Mouse (Mus musculus): ENCODE measurements around the gene Clstn1.
A peak's percentile ranks its signal among the peaks of the same experiment; 100 is the strongest.
"Not testable (repeated sequence)": the region's sequence is repeated elsewhere in the genome, so short reads cannot be mapped to it uniquely, and the experiment has no call there.

Gene Clstn1

DNA sequence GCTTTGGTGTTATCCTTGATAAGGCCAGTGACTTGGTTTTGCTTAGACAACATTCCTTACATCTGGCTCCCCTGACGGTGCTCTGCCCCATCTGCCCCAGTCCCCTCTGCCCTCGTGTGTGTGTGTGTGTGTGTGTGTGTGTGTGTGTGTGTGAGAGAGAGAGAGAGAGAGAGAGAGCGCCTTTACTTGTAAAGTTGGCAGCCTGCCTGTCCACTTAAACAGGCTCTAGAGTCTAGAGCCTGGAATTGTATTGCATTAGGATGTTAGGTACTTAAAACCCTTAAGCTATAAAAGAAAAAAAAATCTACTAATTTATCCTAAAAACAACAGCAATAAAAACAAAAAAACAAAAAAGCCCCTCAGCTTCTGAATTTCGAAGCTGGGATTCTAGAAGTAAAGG is 15.2 kb downstream of the Clstn1 start:
- no peak for DNase-seq

DNA sequence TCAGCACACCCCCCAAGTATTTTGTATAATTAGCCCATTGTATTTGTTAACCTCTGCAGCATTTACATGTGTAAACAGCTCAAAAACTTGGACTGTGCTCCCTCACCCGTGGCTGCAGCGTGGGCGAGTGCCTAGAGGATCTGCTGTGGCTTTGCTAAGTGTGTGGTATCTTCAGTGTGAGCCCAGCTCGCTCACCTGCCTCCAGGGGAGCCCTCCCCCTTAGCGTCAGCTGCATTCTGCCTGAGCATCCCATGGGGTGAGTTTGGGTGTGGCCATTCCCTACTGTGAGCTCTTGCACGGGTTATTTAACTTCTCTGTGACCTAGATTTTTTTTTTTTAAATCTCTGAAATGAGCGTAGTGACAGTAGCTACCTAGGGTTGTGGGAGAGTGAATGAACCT is 16.0 kb downstream of the Clstn1 start:
- no peak for DNase-seq

DNA sequence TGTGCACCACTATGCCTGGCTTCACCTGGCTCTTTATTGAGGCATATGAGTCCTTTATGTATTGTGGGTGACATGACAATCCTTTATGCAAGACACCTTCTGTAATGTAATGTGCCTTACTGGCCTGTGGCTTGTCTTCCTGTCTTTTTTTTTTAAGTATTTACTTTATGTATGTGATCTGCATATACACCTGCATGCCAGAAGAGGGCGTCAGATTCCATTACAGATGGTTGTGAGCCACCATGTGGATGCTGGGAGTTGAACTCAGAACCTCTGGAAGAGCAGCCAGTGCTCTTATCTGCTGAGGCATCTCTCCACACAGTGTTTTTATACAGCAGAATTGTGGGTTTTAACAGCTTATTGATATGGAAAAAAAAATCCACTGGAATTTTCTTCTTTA is 17.6 kb downstream of the Clstn1 start:
- DNase-seq = no peak

DNA sequence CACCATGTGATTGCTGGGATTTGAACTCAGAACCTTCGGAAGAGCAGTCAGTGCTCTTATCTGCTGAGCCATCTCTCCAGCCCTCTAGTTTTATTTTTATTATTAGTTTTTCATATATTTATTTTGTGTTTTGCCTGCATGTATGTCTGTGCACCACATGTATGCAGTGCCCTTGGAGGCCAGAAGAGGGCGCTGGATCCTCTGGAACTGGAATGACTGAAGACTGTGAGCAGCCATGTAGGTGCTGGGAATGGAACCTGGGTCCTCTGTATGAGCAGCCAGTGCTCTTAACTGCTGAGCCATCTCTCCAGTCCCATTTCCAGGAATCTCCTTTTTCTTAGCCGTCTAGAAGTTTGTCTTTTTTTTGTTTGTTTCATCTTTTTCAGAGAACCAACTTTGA is 18.2 kb downstream of the Clstn1 start:
- DNase-seq = no peak

- no peak for DNase-seq
These were observed 19.8 kb downstream of the Clstn1 start for GRCm38 (mm10) chr4:149606056-149606455.

GRCm38 (mm10) chr4:149606766-149607358 is 20.6 kb downstream of the Clstn1 start:
- no peak for DNase-seq

GRCm38 (mm10) chr4:149607591-149608308 is 21.5 kb downstream of the Clstn1 start:
- no peak for DNase-seq

DNA sequence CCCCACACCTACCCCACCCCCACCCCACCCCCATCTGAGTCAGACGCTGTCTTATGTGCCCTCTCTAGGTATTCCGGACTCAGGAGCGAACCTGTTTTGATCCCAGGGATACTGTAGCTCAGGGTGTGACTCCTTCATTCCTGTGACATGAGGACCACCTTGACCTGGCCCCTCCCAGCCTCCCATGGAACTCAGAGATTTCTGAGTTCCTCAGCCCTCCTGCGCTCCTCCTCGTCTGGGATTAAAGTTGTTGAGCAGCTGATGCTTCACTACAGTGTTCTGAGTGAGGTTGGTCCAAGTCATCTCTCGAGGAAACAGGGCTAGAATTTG is 22.0 kb downstream of the Clstn1 start:
- DNase-seq = no peak

DNA sequence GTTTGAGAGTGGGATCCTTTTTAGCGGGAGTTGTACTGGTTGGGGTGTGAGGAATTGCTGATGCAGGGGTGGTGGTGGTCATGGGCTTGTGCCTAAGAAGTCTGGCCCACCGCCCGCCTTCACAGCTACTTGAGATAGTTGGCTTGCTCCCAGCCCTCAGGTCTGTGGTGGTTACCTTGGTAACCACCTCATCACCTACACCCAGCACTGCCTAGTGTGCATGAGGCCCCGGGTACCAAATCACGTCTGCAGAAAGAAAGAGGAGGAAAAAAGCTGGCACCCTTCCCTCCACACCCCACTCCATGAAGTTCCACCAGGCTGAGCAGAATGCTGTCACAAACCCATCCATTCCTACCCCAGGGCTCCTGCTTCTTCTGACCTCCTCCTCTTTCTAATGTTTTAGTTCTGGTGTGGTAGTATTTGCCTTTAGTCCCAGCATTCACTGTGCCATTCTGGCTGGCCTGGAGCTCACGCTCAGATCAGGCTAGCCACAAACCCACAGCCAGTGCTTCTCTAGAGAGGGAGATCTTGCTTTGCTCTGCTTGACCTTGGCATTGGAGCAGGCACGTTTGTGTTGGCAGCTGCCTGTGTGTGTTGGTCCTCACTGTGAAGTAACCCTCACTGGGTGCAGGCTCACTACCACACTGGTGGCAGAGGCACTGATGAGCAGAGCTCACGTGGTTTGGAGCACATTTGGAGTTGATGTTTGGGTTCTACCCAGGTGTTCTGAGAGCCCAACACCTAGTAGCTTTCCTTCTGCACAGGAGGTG is 23.2 kb downstream of the Clstn1 start:
- DNase-seq = peak; percentile 70

DNA sequence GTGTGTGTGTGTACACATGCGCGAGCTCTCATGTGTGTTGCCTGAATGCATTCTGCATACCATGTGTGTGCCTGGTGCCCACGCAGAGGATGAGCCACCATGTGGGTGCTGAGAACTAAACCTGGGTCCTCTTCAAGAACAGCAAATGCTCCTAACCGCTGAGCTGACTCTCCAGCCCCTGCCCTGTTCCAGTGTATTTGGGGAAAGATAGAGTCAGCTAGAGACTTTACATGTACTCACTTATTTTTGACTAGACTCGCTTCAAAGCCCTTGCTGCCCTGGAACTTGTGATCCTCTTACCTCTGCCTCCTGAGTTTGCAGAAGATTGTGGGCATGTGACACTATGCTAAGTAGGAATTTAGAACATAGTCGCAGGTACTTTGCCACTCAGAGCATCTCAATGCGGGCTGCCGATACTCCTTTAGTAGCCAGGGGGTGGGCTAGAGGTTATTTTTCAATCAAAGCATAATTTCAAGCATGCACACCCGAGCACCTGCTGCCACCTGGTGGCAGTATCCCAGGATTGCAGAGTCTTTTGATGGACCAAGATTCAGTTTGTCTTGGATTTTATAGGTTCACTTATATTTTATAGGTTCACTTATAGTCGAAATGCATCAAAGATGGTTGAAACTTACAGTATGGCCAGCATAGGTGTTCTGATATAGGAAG is 25.2 kb downstream of the Clstn1 start:
- DNase-seq = no peak

GRCm38 (mm10) chr4:149613497-149613896 is 27.2 kb downstream of the Clstn1 start:
- DNase-seq = not testable (repeated sequence)

DNA sequence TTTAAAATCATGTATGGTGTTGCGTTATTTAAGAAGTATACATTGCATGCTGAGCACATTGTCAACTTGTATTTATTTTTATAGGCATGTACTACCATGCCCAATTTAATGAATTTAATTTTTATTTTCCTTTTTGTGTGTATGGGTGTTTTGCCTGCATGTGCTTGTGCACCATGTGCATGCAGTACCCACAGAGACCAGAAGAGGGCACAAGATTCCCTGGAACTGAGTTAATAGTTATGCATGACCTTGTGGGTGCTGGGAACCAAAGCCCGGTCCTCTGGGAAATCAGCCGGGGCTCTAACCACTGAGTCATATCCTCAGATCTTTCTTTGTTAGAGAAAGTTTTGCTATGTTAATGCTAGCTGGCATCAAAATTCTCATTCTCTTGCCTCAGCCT is 28.6 kb downstream of the Clstn1 start:
- DNase-seq = no peak

GRCm38 (mm10) chr4:149616999-149617398 is 30.7 kb downstream of the Clstn1 start:
- not testable (repeated sequence) for DNase-seq

DNA sequence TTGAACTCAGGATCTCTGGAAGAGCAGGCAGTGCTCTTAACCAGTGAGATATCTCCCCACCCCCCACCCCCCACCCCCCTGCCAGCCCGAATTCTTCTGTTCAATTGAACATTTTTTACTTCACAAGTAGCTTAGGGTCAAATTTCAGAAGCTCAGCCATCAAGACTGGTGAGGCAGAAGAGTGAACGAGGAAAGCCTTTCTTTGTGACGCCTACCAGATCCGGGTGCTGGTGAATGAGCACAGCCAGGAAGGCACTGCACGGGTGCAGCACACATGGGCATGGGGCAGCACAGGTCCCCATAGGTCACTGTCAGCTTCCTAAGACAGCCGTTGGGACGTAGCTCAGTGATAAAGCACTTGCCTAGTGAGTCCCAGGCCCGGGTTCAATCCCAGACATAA is 33.7 kb downstream of the Clstn1 start:
- no peak for DNase-seq

GRCm38 (mm10) chr4:149621286-149621685 is 35.0 kb downstream of the Clstn1 start:
- DNase-seq = no peak

DNA sequence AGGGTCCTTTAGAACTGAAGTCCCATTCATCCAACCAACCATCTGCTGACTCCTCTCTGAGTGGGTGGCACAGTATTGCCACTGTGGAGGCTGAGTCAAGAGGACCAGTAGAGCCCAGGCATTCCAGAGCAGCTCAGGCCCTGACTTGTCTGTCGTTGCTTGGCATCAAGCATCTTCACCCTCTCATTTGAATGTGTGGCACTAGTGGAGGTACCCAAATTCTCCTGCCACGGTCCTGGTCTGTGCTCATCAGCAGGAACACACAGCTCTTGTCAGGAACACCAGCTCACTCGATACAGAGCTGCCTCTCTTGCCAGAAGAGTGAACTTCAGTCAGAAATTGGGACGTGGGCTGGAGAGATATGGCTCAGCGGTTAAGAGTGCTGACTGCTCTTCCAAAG is 37.4 kb downstream of the Clstn1 start:
- no peak for DNase-seq

GRCm38 (mm10) chr4:149626809-149627208 is 40.5 kb downstream of the Clstn1 start:
- DNase-seq = no peak

GRCm38 (mm10) chr4:149628372-149628771 is 42.1 kb downstream of the Clstn1 start:
- no peak for DNase-seq

DNA sequence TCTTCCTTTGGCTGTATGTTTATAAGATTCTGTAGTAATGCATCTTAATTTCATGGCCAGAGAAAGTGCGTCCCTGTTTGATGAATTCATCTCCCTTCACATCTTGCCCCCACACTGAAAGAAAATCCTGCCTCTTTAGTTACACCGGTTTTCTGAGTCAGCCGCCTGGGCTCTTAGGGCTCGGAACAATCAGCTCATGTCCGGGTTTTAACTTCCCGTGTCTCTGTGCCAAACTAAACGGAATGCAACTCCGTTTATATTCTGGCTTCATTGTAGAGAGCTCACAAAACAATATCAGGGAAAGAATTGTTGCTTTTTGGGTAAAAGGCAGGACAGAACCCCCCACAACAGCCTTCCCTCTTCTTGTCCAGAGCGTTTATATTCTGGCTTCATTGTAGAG is 42.5 kb downstream of the Clstn1 start:
- no peak for DNase-seq

- peak; percentile 67 for DNase-seq
These were observed 46.5 kb downstream of the Clstn1 start for GRCm38 (mm10) chr4:149632670-149633307.

DNA sequence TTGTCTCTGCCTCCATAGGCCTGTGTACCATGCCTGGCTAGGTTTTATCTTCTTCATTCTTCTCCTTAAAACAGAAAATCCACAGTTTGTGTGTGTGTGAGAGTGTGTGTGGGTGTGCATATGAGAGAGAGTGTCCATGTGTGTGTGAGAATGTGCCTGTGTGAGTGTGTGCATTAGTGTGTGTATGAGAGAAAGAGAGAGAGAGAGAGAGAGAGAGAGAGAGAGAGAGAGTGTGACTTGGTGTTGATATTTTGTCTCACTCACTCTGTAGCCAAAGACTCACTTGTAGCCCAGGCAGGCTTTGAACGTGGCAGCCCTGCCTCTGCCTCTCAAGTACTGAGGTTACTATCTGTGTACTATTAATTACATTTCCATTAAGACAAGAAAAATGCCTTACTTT is 47.9 kb downstream of the Clstn1 start:
- no peak for DNase-seq

DNA sequence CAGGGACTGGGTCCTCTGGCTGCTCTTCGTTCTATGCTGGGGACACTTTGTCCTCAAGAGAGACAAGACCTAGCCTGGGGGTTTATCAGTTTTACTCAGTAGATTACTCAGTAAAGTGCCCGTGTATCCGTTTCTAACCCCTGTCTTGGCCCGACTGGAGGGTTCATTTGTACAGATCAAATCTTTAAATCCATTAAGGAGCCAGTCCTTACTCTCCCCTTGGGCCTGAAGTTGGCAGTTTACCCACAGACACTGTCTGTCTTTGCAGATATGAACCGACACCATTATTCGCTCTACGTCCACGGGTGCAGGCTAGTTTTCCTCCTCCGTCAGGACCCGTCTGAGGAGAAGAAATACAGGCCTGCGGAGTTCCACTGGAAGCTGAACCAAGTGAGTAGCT is 48.7 kb downstream of the Clstn1 start:
- DNase-seq = no peak

DNA sequence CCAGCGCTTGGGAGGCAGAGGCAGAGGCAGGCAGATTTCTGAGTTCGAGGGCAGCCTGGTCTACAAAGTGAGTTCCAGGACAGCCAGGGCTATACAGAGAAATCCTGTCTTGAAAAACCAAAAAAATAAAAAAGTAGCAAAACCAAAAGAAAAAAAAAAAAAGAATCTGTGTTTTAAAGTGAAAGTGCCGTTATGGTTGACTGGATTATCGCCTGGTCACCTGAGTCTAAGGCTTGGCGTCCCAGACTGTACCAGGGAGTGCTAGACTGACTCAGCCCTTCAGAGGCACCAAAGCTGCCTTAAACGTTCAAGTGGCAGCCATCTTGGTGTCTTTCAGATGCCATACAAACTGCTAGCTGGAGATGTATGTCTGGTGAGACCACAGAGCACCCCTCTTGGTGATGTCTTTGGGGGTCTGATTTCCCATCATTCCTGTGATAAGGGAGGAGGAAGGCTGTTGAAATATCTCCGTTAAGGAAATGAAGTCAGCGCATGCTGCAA is 49.7 kb downstream of the Clstn1 start:
- no peak for DNase-seq

All from right cerebral cortex, adult 18-20 months (tissue).